Mouse (Mus musculus) forebrain, postnatal 0 days (tissue): ENCODE results near the gene Alg1. TPM values are rescaled to one million over a fixed set of nuclear protein-coding genes. Genes with fewer than 3 reads are reported as not detected.

Experiments
- ATAC-seq: fragments of 200-750 bp; cut with Nextera tagmentation; 2 replicates; pipeline ENCODE4 v1.8.0; 2017; ENCODE audit warnings: mild to moderate bottlenecking, moderate library complexity
- DNase-seq: peaks from one replicate; pipeline ENCODE4 v3.0.0-alpha.2; 2015
- H3K27ac ChIP-seq: fragments of 300-500 bp; sonication (generic); 2 replicates; pipeline ENCODE4 v1.5.1; 2014; ENCODE audit warnings: low read depth, mild to moderate bottlenecking, antibody characterized with exemption, low read length, moderate library complexity, mixed read lengths
- H3K27me3 ChIP-seq: fragments of 300-500 bp; sonication (generic); 2 replicates; pipeline ENCODE4 v1.6.1; 2014; ENCODE audit warnings: mild to moderate bottlenecking, low read length, mixed read lengths; ENCODE audit not compliant: insufficient read depth
- H3K36me3 ChIP-seq: fragments of 300-500 bp; sonication (generic); 2 replicates; pipeline ENCODE4 v1.6.1; 2014; ENCODE audit warnings: mild to moderate bottlenecking, moderate library complexity; ENCODE audit not compliant: insufficient read depth
- H3K4me1 ChIP-seq: fragments of 300-500 bp; sonication (generic); 2 replicates; pipeline ENCODE4 v1.6.1; 2014; ENCODE audit warnings: antibody characterized with exemption; ENCODE audit not compliant: insufficient read depth
- H3K4me2 ChIP-seq: fragments of 300-500 bp; sonication (generic); 2 replicates; pipeline ENCODE4 v1.6.1; 2014; ENCODE audit warnings: low read depth, mild to moderate bottlenecking, moderate library complexity
- H3K4me3 ChIP-seq: fragments of 300-500 bp; sonication (generic); 2 replicates; pipeline ENCODE4 v1.5.1; 2014; ENCODE audit warnings: low read depth, low read length, mixed read lengths
- H3K9ac ChIP-seq: fragments of 300-500 bp; sonication (generic); 2 replicates; pipeline ENCODE4 v1.6.1; 2014; ENCODE audit warnings: mild to moderate bottlenecking
- H3K9me3 ChIP-seq: fragments of 300-500 bp; sonication (generic); 2 replicates; pipeline ENCODE4 v1.6.1; 2016; ENCODE audit warnings: low read length
- CTCF ChIP-seq: sonication (generic); IDR thresholded peaks from 2 replicates; pipeline ENCODE4 v1.5.1; 2016; ENCODE audit warnings: antibody characterized with exemption, control low read depth, low read depth
- WGBS: fragments of 180-500 bp; shearing (Covaris S2); extraction: QIAGEN DNeasy Blood & Tissue Kit; methylation state at CpG from one replicate; pipeline ENCODE4 v1.1.7; 2014; 5-methylcytosine and 5-hydroxymethylcytosine counted together
- polyA plus RNA-seq: library from polyadenylated mRNA; unstranded; fragments of >200 nt; fragmentation: Nextera tagmentation; extraction: Ambion mirVana; gene quantifications from 2 replicates; pipeline ENCODE4 v1.2.1, GENCODE M21; 2015
- total RNA-seq: library from RNA; depleted of rRNA; stranded (reverse); fragments of >200 nt; gene quantifications from 2 replicates; pipeline ENCODE4 v1.2.3, GENCODE M21; 2014

Gene Alg1
- total and polyA plus RNA-seq, 2 experiments from 2014 or later: 39.7 to 43.7 TPM

DNA sequence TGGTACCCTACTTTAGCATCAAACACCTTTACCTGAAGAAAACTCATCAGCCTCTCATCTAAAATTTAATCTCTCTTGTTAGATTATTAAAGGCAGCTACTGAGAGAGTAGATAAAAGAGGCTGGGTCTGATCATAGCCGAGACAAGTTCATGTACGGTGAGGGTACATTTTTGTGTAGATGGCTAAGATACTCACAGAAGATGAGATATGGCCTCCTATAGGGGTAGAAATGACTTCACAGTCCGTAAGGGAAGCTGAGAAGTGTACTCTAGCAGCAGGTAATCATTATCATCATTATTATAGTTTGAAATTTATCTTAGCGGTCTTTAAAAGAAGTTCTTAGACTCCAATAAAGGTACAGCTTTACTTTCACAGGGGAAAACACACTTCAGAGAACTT is 439 bp upstream of the Alg1 start:
- Histone ChIP-seq H3K9ac (0 out of 2 replicates have a peak overlapping the region, but pooled peaks have one; percentile 75), H3K27me3 (no peaks in the 10 kb centered on the region; the same call in 1 of the 2 replicates), H3K36me3 (no peaks in the 10 kb centered on the region), H3K27ac (no peak overlapping the region), H3K4me3 (peak overlapping the region; percentile 80), H3K9me3 (no peaks in the 10 kb centered on the region), H3K4me1 (peaks cover 4% of the 10 kb centered on the region; the same call in 1 of the 2 replicates), H3K4me2 (peak overlapping the region; percentile 86)
- no peak for TF ChIP-seq CTCF
- no peak for ATAC-seq
- WGBS: 69% methylated on average over 4 of the region's 4 CpGs
- no peak for DNase-seq

DNA sequence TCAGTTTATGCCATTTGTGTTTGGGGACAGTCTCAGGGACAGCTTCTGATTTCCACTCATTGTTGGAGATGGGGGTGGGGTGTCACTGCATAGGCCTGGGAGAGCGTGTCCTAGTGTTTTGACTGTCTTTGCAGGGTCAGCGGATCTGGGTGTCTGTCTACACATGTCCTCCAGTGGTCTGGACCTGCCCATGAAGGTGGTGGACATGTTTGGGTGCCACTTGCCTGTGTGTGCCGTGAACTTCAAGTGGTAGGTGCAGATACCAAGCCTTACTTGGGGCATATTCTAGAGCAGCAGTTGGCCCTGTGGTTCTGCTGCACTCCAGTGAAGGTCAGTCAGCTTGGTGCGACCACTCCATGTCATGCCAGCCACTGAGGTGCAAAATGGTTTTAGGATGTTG is 8.9 kb downstream of the Alg1 start:
- no peak for TF ChIP-seq CTCF
- H3K27ac ChIP-seq: no peak overlapping the region
- no peak overlapping the region for H3K9ac ChIP-seq
- peaks cover 74% of the 10 kb centered on the region for H3K36me3 ChIP-seq
- H3K4me3 ChIP-seq: no peak overlapping the region
- H3K4me2 ChIP-seq: no peak overlapping the region
- no peaks in the 10 kb centered on the region for H3K4me1 ChIP-seq
- 94% methylated on average over 4 of the region's 4 CpGs for WGBS
- DNase-seq: no peak
- H3K9me3 ChIP-seq: no peaks in the 10 kb centered on the region
- H3K27me3 ChIP-seq: no peaks in the 10 kb centered on the region
- no peak for ATAC-seq

DNA sequence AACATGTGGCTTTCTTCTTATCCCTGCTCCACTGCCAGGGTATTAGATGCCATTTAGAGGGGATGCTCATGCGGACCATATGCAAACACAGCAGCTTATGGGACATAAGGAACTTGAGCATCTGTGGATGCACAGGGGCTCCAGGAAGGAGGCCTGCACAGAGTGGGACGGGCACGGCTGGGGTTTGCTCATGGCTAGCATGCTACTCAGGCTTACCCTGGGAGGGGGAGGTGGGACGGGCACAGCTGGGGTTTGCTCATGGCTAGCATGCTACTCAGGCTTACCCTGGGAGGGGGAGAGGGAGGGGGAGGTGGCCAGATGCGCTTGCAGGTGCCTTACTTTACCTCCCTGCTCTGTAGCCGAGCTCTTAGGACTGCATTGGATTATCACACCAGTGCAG is 9.5 kb downstream of the Alg1 start:
- WGBS: 85% methylated on average over 6 of the region's 6 CpGs
- ATAC-seq (no peak), DNase-seq (no peak)
- no peaks in the 10 kb centered on the region for H3K27me3 ChIP-seq
- no peaks in the 10 kb centered on the region for H3K4me1 ChIP-seq
- no peak overlapping the region for H3K9ac ChIP-seq
- H3K27ac ChIP-seq: no peak overlapping the region
- no peak overlapping the region for H3K4me3 ChIP-seq
- no peak for TF ChIP-seq CTCF
- no peak overlapping the region for H3K4me2 ChIP-seq
- H3K36me3 ChIP-seq: peaks cover 77% of the 10 kb centered on the region
- H3K9me3 ChIP-seq: no peaks in the 10 kb centered on the region

DNA sequence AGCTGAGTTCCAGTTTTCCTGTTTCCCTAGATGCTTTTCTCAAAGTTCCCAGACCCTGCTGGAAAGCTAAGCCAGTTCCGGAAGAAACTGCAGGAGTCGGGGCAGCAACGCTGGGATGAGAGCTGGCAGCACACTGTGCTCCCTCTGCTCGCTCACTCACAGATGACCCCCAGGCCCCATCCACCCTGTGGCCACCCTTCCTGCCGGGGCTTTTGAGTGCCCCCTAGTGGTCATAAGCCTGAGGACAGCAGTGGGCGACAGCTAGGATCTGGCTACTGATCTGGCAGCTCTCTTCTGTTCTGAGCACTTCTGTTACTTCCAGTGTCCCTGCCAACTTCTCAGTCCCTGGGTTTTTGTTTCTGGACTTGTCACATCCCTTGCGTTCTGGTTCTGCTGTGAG is 11.0 kb downstream of the Alg1 start:
- WGBS: 32% methylated on average over 7 of the region's 7 CpGs
- ATAC-seq (peak; percentile 60), DNase-seq (peak; percentile 16)
- H3K36me3 ChIP-seq: peaks cover 77% of the 10 kb centered on the region
- no peak overlapping the region for H3K4me2 ChIP-seq
- H3K9ac ChIP-seq: no peak overlapping the region
- H3K27ac ChIP-seq: no peak overlapping the region
- no peaks in the 10 kb centered on the region for H3K9me3 ChIP-seq
- no peak overlapping the region for H3K4me3 ChIP-seq
- H3K27me3 ChIP-seq: no peaks in the 10 kb centered on the region
- peak; percentile 76 for TF ChIP-seq CTCF
- H3K4me1 ChIP-seq: no peaks in the 10 kb centered on the region

DNA sequence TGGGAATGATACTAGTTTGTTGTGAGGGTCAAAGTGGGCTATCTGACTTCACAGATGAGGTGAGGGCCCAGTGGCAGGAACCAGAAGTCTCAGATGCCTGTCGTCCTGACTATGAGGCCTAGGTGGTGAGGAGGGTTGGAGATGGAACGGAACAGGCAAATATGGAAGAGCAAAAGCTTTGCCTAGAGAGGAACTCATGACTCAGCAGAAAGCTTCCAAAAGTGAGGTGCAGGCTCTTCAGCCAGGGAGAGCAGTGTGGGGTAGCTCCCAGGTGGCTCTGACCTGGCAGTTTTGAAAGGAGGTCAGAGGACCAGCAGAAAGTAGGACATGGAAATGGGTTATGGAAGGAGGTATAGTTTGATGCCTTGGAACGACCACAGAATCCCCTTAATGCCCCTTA is 17.5 kb downstream of the Alg1 start:
- Histone ChIP-seq H3K27me3 (no peaks in the 10 kb centered on the region), H3K4me1 (peaks cover 4% of the 10 kb centered on the region; the same call in 1 of the 2 replicates), H3K9ac (no peak overlapping the region), H3K36me3 (peaks cover 21% of the 10 kb centered on the region), H3K4me3 (no peak overlapping the region), H3K27ac (no peak overlapping the region), H3K9me3 (no peaks in the 10 kb centered on the region), H3K4me2 (no peak overlapping the region)
- no peak for DNase-seq
- 84% methylated on average over 3 of the region's 3 CpGs for WGBS
- ATAC-seq: no peak
- TF ChIP-seq CTCF: no peak

DNA sequence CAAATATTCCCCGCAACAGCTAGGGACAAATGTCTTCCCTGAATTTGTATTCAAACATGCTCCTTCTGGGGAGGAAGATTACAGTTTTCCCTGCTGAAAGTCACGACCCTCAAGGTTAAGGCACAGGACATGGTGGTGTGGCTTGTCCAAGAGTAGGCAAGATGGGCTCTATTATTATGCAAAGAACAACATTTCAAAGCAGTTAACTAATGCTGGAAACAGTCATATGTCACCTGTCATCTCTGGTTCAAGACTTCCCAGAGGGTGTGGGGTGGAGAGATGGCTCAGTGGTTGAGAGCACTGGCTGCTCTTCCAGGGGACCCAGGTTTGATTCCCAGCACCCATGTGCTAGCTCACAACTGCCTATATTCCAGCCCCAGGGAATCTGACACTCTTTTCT is 18.8 kb downstream of the Alg1 start:
- Histone ChIP-seq H3K4me3 (no peak overlapping the region), H3K27ac (no peak overlapping the region), H3K4me2 (no peak overlapping the region), H3K4me1 (peaks cover 4% of the 10 kb centered on the region; the same call in 1 of the 2 replicates), H3K36me3 (peaks cover 15% of the 10 kb centered on the region), H3K9ac (no peak overlapping the region), H3K27me3 (no peaks in the 10 kb centered on the region), H3K9me3 (no peaks in the 10 kb centered on the region)
- TF ChIP-seq CTCF: no peak
- no peak for DNase-seq
- no peak for ATAC-seq
- 86% methylated on average over 2 of the region's 2 CpGs for WGBS

DNA sequence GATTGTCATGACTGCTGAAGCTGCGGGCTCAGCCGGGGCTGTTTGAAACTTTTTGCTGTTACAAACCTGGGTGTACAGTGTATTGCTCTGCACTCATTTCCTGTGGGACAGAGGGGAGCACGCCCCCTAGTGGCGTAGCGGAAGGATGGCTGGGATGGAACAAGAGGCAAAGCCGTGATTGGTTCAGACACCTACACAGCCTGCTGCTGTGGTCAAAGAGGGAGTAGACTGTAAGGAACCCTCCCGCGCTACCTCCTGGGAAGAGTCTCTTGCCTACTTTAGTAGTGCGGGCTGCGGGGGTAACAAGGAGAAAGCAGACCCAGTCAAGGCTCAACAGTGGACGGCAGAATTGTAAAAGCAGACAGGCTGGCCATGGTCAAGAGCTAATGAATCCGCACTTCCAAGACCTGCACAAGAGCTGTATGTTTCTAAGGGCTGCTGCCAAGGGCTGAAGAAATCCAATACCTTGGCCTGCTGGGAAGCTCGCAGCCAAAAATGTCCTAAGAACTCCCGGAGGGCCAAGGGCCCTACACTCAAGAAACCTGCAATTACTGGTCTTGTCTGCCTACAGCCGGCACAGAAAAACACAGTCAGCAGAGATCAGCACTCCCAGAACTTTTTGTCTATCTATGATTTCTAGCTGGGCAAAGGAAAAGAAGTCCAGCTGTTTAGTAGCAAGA is 21.1 kb downstream of the Alg1 start:
- Histone ChIP-seq H3K4me1 (peaks cover 4% of the 10 kb centered on the region; the same call in 1 of the 2 replicates), H3K9ac (no peak overlapping the region), H3K27me3 (no peaks in the 10 kb centered on the region), H3K36me3 (no peaks in the 10 kb centered on the region), H3K4me3 (peak overlapping the region; percentile 47; the same call in 1 of the 2 replicates), H3K9me3 (no peaks in the 10 kb centered on the region), H3K4me2 (peak overlapping the region; percentile 74), H3K27ac (no peak overlapping the region)
- ATAC-seq (peak; percentile 34), DNase-seq (peak; percentile 48)
- WGBS: 5% methylated on average over 15 of the region's 15 CpGs
- peak; percentile 83 for TF ChIP-seq CTCF
